Mouse (Mus musculus) neural tube, embryonic 11.5 days (tissue): ENCODE results near the gene Gm29666. TPM values are rescaled to one million over a fixed set of nuclear protein-coding genes. Genes with fewer than 3 reads are reported as not detected.
A peak's percentile ranks its signal among the peaks of the same experiment; 100 is the strongest.

ENCODE experiments used
- ATAC-seq: fragments of 200-750 bp; cut with Nextera tagmentation; 2 replicates; pipeline ENCODE4 v1.8.0; 2017; ENCODE audit warnings: moderate number of reproducible peaks, mild to moderate bottlenecking, moderate TSS enrichment, moderate library complexity; ENCODE audit not compliant: insufficient read depth, low FRiP score, low TSS enrichment
- DNase-seq: peaks from one replicate; pipeline ENCODE4 v3.0.0-alpha.2; 2015; ENCODE audit warnings: low spot score
- H3K27ac ChIP-seq: fragments of 300-500 bp; sonication (generic); 2 replicates; pipeline ENCODE4 v1.5.1; 2014; ENCODE audit warnings: low read depth, mild to moderate bottlenecking, low read length
- H3K27me3 ChIP-seq: fragments of 300-500 bp; sonication (generic); 2 replicates; pipeline ENCODE4 v1.6.1; 2014; ENCODE audit warnings: mild to moderate bottlenecking, low read length, mixed read lengths; ENCODE audit not compliant: control insufficient read depth, insufficient read depth
- H3K36me3 ChIP-seq: fragments of 300-500 bp; sonication (generic); 2 replicates; pipeline ENCODE4 v1.6.1; 2014; ENCODE audit warnings: mild to moderate bottlenecking, low read length, moderate library complexity, mixed read lengths; ENCODE audit not compliant: control insufficient read depth, insufficient read depth
- H3K4me1 ChIP-seq: fragments of 300-500 bp; sonication (generic); 2 replicates; pipeline ENCODE4 v1.6.1; 2014; ENCODE audit warnings: low read length, mixed read lengths; ENCODE audit not compliant: control insufficient read depth, insufficient read depth
- H3K4me2 ChIP-seq: fragments of 300-500 bp; sonication (generic); 2 replicates; pipeline ENCODE4 v1.6.1; 2014; ENCODE audit warnings: low read depth, mild to moderate bottlenecking, moderate library complexity
- H3K4me3 ChIP-seq: fragments of 300-500 bp; sonication (generic); 2 replicates; pipeline ENCODE4 v1.5.1; 2014; ENCODE audit warnings: low read depth, low read length
- H3K9ac ChIP-seq: fragments of 300-500 bp; sonication (generic); 2 replicates; pipeline ENCODE4 v1.6.1; 2014; ENCODE audit warnings: mild to moderate bottlenecking, low read length
- H3K9me3 ChIP-seq: fragments of 300-500 bp; sonication (generic); 2 replicates; pipeline ENCODE4 v1.6.1; 2016; ENCODE audit warnings: low read length; ENCODE audit not compliant: control insufficient read depth
- WGBS: fragments of 180-500 bp; shearing (Covaris S2); extraction: QIAGEN DNeasy Blood & Tissue Kit; methylation state at CpG from one replicate; pipeline ENCODE4 v1.1.7; 2014; 5-methylcytosine and 5-hydroxymethylcytosine counted together
- polyA plus RNA-seq: library from polyadenylated mRNA; unstranded; fragments of >200 nt; fragmentation: Nextera tagmentation; extraction: Ambion mirVana; gene quantifications from 2 replicates; pipeline ENCODE4 v1.2.1, GENCODE M21; 2014

Gm29666 gene
- polyA plus RNA-seq, 1 experiment from 2014 or later = 0.77 TPM

- H3K9me3 ChIP-seq = no peaks in the 10 kb centered on the region
- peaks cover 17% of the 10 kb centered on the region for H3K36me3 ChIP-seq
- DNase-seq (no peak), ATAC-seq (no peak)
- 93% methylated on average over 11 of the region's 11 CpGs for WGBS
- H3K27me3 ChIP-seq = no peaks in the 10 kb centered on the region
- 0 out of 2 replicates have a peak, but pooled peaks cover 4% of the 10 kb centered on the region for H3K4me1 ChIP-seq
- no peak overlapping the region for H3K27ac ChIP-seq
- no peak overlapping the region for H3K4me3 ChIP-seq
- H3K9ac ChIP-seq = no peak overlapping the region
- no peak overlapping the region for H3K4me2 ChIP-seq
Measured at GRCm38 (mm10) chr15:84953259-84953658, 33.4 kb upstream of the Gm29666 start.

GRCm38 (mm10) chr15:84950053-84950452 lies 30.2 kb upstream of the Gm29666 start:
- Histone ChIP-seq H3K4me1 (no peaks in the 10 kb centered on the region), H3K4me2 (no peak overlapping the region), H3K36me3 (peaks cover 14% of the 10 kb centered on the region), H3K9me3 (no peaks in the 10 kb centered on the region), H3K27ac (no peak overlapping the region), H3K9ac (no peak overlapping the region), H3K4me3 (no peak overlapping the region), H3K27me3 (no peaks in the 10 kb centered on the region)
- no peak for ATAC-seq
- WGBS = 95% methylated on average over 4 of the region's 4 CpGs
- DNase-seq = no peak

- Histone ChIP-seq H3K27me3 (no peaks in the 10 kb centered on the region), H3K9me3 (no peaks in the 10 kb centered on the region), H3K36me3 (peaks cover 14% of the 10 kb centered on the region), H3K9ac (no peak overlapping the region), H3K4me3 (no peak overlapping the region), H3K4me1 (no peaks in the 10 kb centered on the region), H3K4me2 (no peak overlapping the region), H3K27ac (no peak overlapping the region)
- ATAC-seq (no peak), DNase-seq (no peak)
- 90% methylated on average over 14 of the region's 14 CpGs for WGBS
Measured at GRCm38 (mm10) chr15:84948990-84949389, 29.2 kb upstream of the Gm29666 start.

- Histone ChIP-seq H3K4me1 (no peaks in the 10 kb centered on the region), H3K36me3 (peaks cover 10% of the 10 kb centered on the region), H3K9ac (no peak overlapping the region), H3K9me3 (no peaks in the 10 kb centered on the region), H3K4me2 (no peak overlapping the region), H3K27me3 (no peaks in the 10 kb centered on the region), H3K4me3 (no peak overlapping the region), H3K27ac (no peak overlapping the region)
- 88% methylated on average over 5 of the region's 5 CpGs for WGBS
- DNase-seq (no peak), ATAC-seq (no peak)
Measured at GRCm38 (mm10) chr15:84944319-84944718, 24.5 kb upstream of the Gm29666 start.

- no peak overlapping the region for H3K4me3 ChIP-seq
- no peaks in the 10 kb centered on the region for H3K4me1 ChIP-seq
- DNase-seq (no peak), ATAC-seq (no peak)
- H3K9ac ChIP-seq = no peak overlapping the region
- 80% methylated on average over 11 of the region's 11 CpGs for WGBS
- H3K36me3 ChIP-seq = peaks cover 20% of the 10 kb centered on the region
- no peak overlapping the region for H3K4me2 ChIP-seq
- H3K27ac ChIP-seq = no peak overlapping the region
- H3K9me3 ChIP-seq = no peaks in the 10 kb centered on the region
- H3K27me3 ChIP-seq = no peaks in the 10 kb centered on the region
Measured at GRCm38 (mm10) chr15:84942647-84943285, 22.9 kb upstream of the Gm29666 start.

GRCm38 (mm10) chr15:84940102-84940501 lies 20.3 kb upstream of the Gm29666 start:
- Histone ChIP-seq H3K9me3 (no peaks in the 10 kb centered on the region), H3K4me3 (no peak overlapping the region), H3K9ac (no peak overlapping the region), H3K4me1 (no peaks in the 10 kb centered on the region), H3K27me3 (no peaks in the 10 kb centered on the region), H3K4me2 (no peak overlapping the region), H3K27ac (no peak overlapping the region), H3K36me3 (peaks cover 28% of the 10 kb centered on the region)
- ATAC-seq (no peak), DNase-seq (no peak)
- 87% methylated on average over 12 of the region's 12 CpGs for WGBS

GRCm38 (mm10) chr15:84934901-84935300 lies 15.1 kb upstream of the Gm29666 start:
- 94% methylated on average over 16 of the region's 16 CpGs for WGBS
- Histone ChIP-seq H3K9me3 (no peaks in the 10 kb centered on the region), H3K9ac (no peak overlapping the region), H3K4me1 (no peaks in the 10 kb centered on the region), H3K36me3 (peaks cover 48% of the 10 kb centered on the region), H3K4me2 (no peak overlapping the region), H3K27me3 (no peaks in the 10 kb centered on the region), H3K4me3 (no peak overlapping the region), H3K27ac (no peak overlapping the region)
- ATAC-seq = no peak
- no peak for DNase-seq

- Histone ChIP-seq H3K36me3 (peaks cover 37% of the 10 kb centered on the region), H3K9ac (no peak overlapping the region), H3K27ac (no peak overlapping the region), H3K4me2 (no peak overlapping the region), H3K4me1 (no peaks in the 10 kb centered on the region), H3K27me3 (no peaks in the 10 kb centered on the region), H3K4me3 (no peak overlapping the region), H3K9me3 (no peaks in the 10 kb centered on the region)
- DNase-seq (no peak), ATAC-seq (no peak)
- WGBS = 70% methylated on average over 5 of the region's 5 CpGs
Measured at GRCm38 (mm10) chr15:84932351-84932750, 12.5 kb upstream of the Gm29666 start.

GRCm38 (mm10) chr15:84925495-84926018 lies 5.7 kb upstream of the Gm29666 start:
- ATAC-seq (no peak), DNase-seq (no peak)
- 68% methylated on average over 1 of the region's 1 CpGs for WGBS
- Histone ChIP-seq H3K27me3 (no peaks in the 10 kb centered on the region), H3K9ac (no peak overlapping the region), H3K36me3 (peaks cover 7% of the 10 kb centered on the region), H3K27ac (no peak overlapping the region), H3K4me1 (no peaks in the 10 kb centered on the region), H3K4me2 (0 out of 2 replicates have a peak overlapping the region, but pooled peaks have one; percentile 10), H3K9me3 (no peaks in the 10 kb centered on the region), H3K4me3 (no peak overlapping the region)
